ENCODE assay signal across 20 mouse cellular contexts in the genomic region with DNA sequence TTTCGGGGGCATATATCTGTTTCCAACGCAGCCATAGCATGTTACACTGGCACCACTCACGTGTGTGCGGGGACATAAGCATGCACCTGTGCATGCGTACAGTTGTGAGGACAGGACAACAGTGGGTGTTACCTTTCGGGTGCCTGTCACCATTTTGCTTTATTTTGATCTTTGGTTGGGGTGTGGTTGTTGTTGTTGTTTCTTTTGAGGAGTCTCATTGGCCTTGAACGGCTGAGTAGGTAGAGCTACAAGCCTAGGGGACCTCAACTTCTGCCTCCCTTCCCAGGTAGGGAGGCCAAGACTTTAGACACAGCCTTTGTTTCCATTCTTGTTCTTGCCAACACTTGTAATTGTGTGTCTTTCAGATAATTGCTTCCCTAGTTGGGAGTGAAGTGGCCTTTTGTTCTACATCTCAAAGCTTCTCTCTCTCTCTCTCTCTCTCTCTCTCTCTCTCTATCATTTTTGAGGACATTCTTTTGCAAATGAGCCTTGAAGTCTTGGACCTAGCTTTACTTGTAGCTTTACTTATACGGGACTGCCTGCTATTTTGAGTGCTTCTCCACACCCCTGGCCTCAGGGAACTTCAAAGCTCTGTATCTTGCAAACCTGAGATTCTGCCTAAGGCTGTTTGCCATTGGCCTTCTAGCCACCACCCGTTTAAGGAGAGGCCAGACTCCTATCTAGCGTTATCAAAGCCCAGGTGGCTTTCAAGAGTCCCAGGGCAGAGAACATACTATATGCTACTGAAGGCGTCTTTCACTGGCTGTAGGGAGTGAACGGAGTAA. TPM values are rescaled to one million over a fixed set of nuclear protein-coding genes. Genes with fewer than 3 reads are reported as not detected.
DNase-seq lines count a peak whose midpoint lies in the region; ATAC-seq and TF ChIP-seq lines count a peak whose summit lies in the region.
"Had no signal": no experiment of that assay in that cellular context is flagged by ENCODE, and none has a peak within 500 bp of the region (broad histone marks: within the 10 kb centered on the region; RNA-seq: fewer than 3 reads in every experiment).

No protein-coding gene starts in this region.

- TF ChIP-seq CTCF in heart, adult 2 months (IDR thresholded peaks at IDR 0.05) = no peak

- 70% methylated on average over 12 of the region's 12 CpGs for WGBS in heart, embryonic 15.5 days
- 85% methylated on average over 12 of the region's 12 CpGs for WGBS in heart, adult 2 months
- WGBS in lung, embryonic 15.5 days = 65% methylated on average over 12 of the region's 12 CpGs
- 78% methylated on average over 12 of the region's 12 CpGs for WGBS in limb, embryonic 13.5 days

- peak overlapping the region; percentile 92; the same call in 1 of the 2 replicates for H3K4me2 ChIP-seq in heart, embryonic 15.5 days
- H3K4me2 ChIP-seq in lung, embryonic 15.5 days = peak overlapping the region; percentile 85; the same call in 1 of the 2 replicates
- peak overlapping the region; percentile 89; the same call in 1 of the 2 replicates for H3K4me2 ChIP-seq in limb, embryonic 13.5 days (replicated peaks)

- peaks cover 22% of the 10 kb centered on the region for H3K4me1 ChIP-seq in heart, embryonic 15.5 days (replicated peaks)
- H3K4me1 ChIP-seq in heart, adult 2 months (ENCODE audit: control insufficient read depth, insufficient read depth, low read length) = peaks cover 8% of the 10 kb centered on the region
- peaks cover 24% of the 10 kb centered on the region for H3K4me1 ChIP-seq in lung, embryonic 15.5 days
- H3K4me1 ChIP-seq in limb, embryonic 13.5 days = peaks cover 34% of the 10 kb centered on the region

- TF ChIP-seq POLR2A in heart, adult 2 months (IDR thresholded peaks at IDR 0.05; ENCODE audit: insufficient read depth, low read depth, low read length) = no peak

- intact Hi-C loops in heart, adult 2 months (cut with DNase I) = loop anchor here (5.0 to 10.0 kb wide), 3 partner anchors 41 to 293 kb away; partner anchors contain the start of genes Cep70 and Pik3cb

- TF ChIP-seq EP300 in heart, adult 2 months (IDR thresholded peaks at IDR 0.05; ENCODE audit: insufficient read depth, low read depth, low read length) = no peak

- peaks cover 17% of the 10 kb centered on the region for H3K27me3 ChIP-seq in heart, embryonic 15.5 days
- H3K27me3 ChIP-seq in heart, adult 2 months (ENCODE audit: control insufficient read depth, insufficient read depth, low read length) = no peaks in the 10 kb centered on the region
- H3K27me3 ChIP-seq in lung, embryonic 15.5 days = peaks cover 21% of the 10 kb centered on the region
- H3K27me3 ChIP-seq in limb, embryonic 13.5 days = peaks cover 27% of the 10 kb centered on the region

- H3K27ac ChIP-seq in heart, embryonic 15.5 days = no peak overlapping the region
- H3K27ac ChIP-seq in heart, adult 2 months = no peak overlapping the region
- H3K27ac ChIP-seq in lung, embryonic 15.5 days = no peak overlapping the region
- H3K27ac ChIP-seq in limb, embryonic 13.5 days = no peak overlapping the region
- H3K27ac ChIP-seq: embryonic facial prominence, embryonic 12.5 days; liver, embryonic 15.5 days had no signal

- H3K79me2 ChIP-seq in heart, adult 2 months (replicated peaks; ENCODE audit: control insufficient read depth, insufficient read depth, low read length) = no peaks in the 10 kb centered on the region

- H3K9me3 ChIP-seq in heart, embryonic 15.5 days (replicated peaks) = no peaks in the 10 kb centered on the region
- no peaks in the 10 kb centered on the region for H3K9me3 ChIP-seq in lung, embryonic 15.5 days
- no peaks in the 10 kb centered on the region for H3K9me3 ChIP-seq in limb, embryonic 13.5 days
- H3K9me3 ChIP-seq: embryonic facial prominence, embryonic 12.5 days; liver, embryonic 15.5 days had no signal

- H3K4me3 ChIP-seq in heart, embryonic 15.5 days = no peak overlapping the region
- no peak overlapping the region for H3K4me3 ChIP-seq in heart, adult 2 months
- H3K4me3 ChIP-seq in lung, embryonic 15.5 days = no peak overlapping the region
- no peak overlapping the region for H3K4me3 ChIP-seq in limb, embryonic 13.5 days

- no peak for DNase-seq in heart, adult 2 months
- DNase-seq in lung, postnatal 25 days (ENCODE audit: low spot score) = no peak
- DNase-seq in ZHBTc4 (ENCODE audit: low read depth, low spot score) = peak; percentile 86
- DNase-seq in cerebellum, adult 9-10 months = no peak
- DNase-seq: adrenal gland, adult 8-10 months; cerebellum, adult 11 months; gastrocnemius, postnatal 14 days; kidney, adult 11 months; lung, postnatal 36 days; spleen, adult 18-20 months had no signal

- H3K36me3 ChIP-seq in heart, embryonic 15.5 days = no peaks in the 10 kb centered on the region
- H3K36me3 ChIP-seq in heart, adult 2 months (ENCODE audit: control insufficient read depth, insufficient read depth, low read length) = no peaks in the 10 kb centered on the region
- no peaks in the 10 kb centered on the region for H3K36me3 ChIP-seq in lung, embryonic 15.5 days
- H3K36me3 ChIP-seq in limb, embryonic 13.5 days = no peaks in the 10 kb centered on the region
- H3K36me3 ChIP-seq: embryonic facial prominence, embryonic 12.5 days; G1E; liver, embryonic 15.5 days had no signal

- H3K9ac ChIP-seq in heart, embryonic 15.5 days = no peak overlapping the region
- H3K9ac ChIP-seq in heart, adult 2 months (ENCODE audit: low read depth, low read length) = no peak overlapping the region
- H3K9ac ChIP-seq in lung, embryonic 15.5 days = no peak overlapping the region
- H3K9ac ChIP-seq in limb, embryonic 13.5 days = no peak overlapping the region
- H3K9ac ChIP-seq: embryonic facial prominence, embryonic 12.5 days; liver, embryonic 15.5 days had no signal

- no peak for ATAC-seq in heart, embryonic 15.5 days (replicated peaks; ENCODE audit: insufficient number of reproducible peaks, insufficient read depth, low FRiP score, low read depth)
- no peak for ATAC-seq in lung, embryonic 15.5 days (ENCODE audit: borderline replicate concordance, extremely low read depth, low FRiP score, low TSS enrichment)
- ATAC-seq in limb, embryonic 13.5 days (ENCODE audit: low FRiP score, low read depth) = no peak

RNA-seq across cellular contexts. Expression of gene Mras, which starts 0.8 kb away (rescaled TPM):
- polyA plus RNA-seq in heart, embryonic 15.5 days (2015; fragmentation: Nextera tagmentation; extraction: Ambion mirVana) = 14.4 and 14.9 TPM in 2 replicates
- 1 to 10 TPM; 5.1 to 6.6 TPM for total RNA-seq in heart, adult 2 months (2021)
- polyA plus RNA-seq in heart, adult 2 months (2012; rRNA removed) = 4.7 and 6.4 TPM in 2 replicates
- 12.5 and 13.9 TPM in 2 replicates for polyA plus RNA-seq in lung, embryonic 15.5 days (2015; fragmentation: Nextera tagmentation; extraction: Ambion mirVana)
- 25.8 and 29.6 TPM in 2 replicates for polyA plus RNA-seq in limb, embryonic 13.5 days (2015; fragmentation: Nextera tagmentation; extraction: Ambion mirVana)

RNA-seq across cellular contexts. Expression of gene Nme9, which starts 13.3 kb away (rescaled TPM):
- 0.11 and 0.13 TPM in 2 replicates for polyA plus RNA-seq in heart, embryonic 15.5 days (2015; fragmentation: Nextera tagmentation; extraction: Ambion mirVana)
- total RNA-seq in heart, adult 2 months (2021) = not detected
- 1.7 TPM in 1 of 2 replicates, not detected in the other for polyA plus RNA-seq in heart, adult 2 months (2012; rRNA removed)
- polyA plus RNA-seq in lung, embryonic 15.5 days (2015; fragmentation: Nextera tagmentation; extraction: Ambion mirVana) = 2.0 and 2.6 TPM in 2 replicates
- not detected in 2 replicates for polyA plus RNA-seq in limb, embryonic 13.5 days (2015; fragmentation: Nextera tagmentation; extraction: Ambion mirVana)
- total RNA-seq: adrenal gland, adult 8-10 months; G1E; gastrocnemius, postnatal 14 days; heart, adult 8-10 months; left cerebral cortex, adult 18-20 months had no signal
- polyA plus RNA-seq: embryonic facial prominence, embryonic 12.5 days; G1E; limb, embryonic 14.5 days; liver, embryonic 15.5 days; stomach, embryonic 14.5 days had no signal
